Mouse (Mus musculus) embryonic facial prominence, embryonic 14.5 days (tissue): ENCODE data around the gene R3hdm2. TPM values are rescaled to one million over a fixed set of nuclear protein-coding genes. Genes with fewer than 3 reads are reported as not detected.
A peak's percentile ranks its signal among the peaks of the same experiment; 100 is the strongest.

Experiments
- ATAC-seq: fragments of 200-750 bp; cut with Nextera tagmentation; 2 replicates; pipeline ENCODE4 v1.8.0; 2017; ENCODE audit warnings: low read depth, moderate number of reproducible peaks, moderate TSS enrichment
- DNase-seq: peaks from one replicate; pipeline ENCODE4 v3.0.0-alpha.2; 2015; ENCODE audit warnings: low spot score
- H3K27ac ChIP-seq: fragments of 300-500 bp; sonication (generic); replicated peaks from 2 replicates; pipeline ENCODE4 v1.5.1; 2014; ENCODE audit warnings: low read depth, mild to moderate bottlenecking, low read length, moderate library complexity
- H3K27me3 ChIP-seq: fragments of 300-500 bp; sonication (generic); replicated peaks from 2 replicates; pipeline ENCODE4 v1.6.1; 2014; ENCODE audit warnings: low read length; ENCODE audit not compliant: control insufficient read depth, insufficient read depth
- H3K36me3 ChIP-seq: fragments of 300-500 bp; sonication (generic); 2 replicates; pipeline ENCODE4 v1.6.1; 2014; ENCODE audit warnings: low read length, mixed read lengths; ENCODE audit not compliant: control insufficient read depth, insufficient read depth
- H3K4me1 ChIP-seq: fragments of 300-500 bp; sonication (generic); 2 replicates; pipeline ENCODE4 v1.6.1; 2014; ENCODE audit warnings: antibody characterized with exemption, low read length; ENCODE audit not compliant: control insufficient read depth, insufficient read depth
- H3K4me2 ChIP-seq: fragments of 300-500 bp; sonication (generic); 2 replicates; pipeline ENCODE4 v1.6.1; 2014; ENCODE audit warnings: low read depth, mild to moderate bottlenecking, low read length, moderate library complexity, mixed read lengths
- H3K4me3 ChIP-seq: fragments of 300-500 bp; sonication (generic); 2 replicates; pipeline ENCODE4 v1.5.1; 2014; ENCODE audit warnings: low read depth, mild to moderate bottlenecking, low read length
- H3K9ac ChIP-seq: fragments of 300-500 bp; sonication (generic); 2 replicates; pipeline ENCODE4 v1.6.1; 2014; ENCODE audit warnings: low read depth, mild to moderate bottlenecking, low read length, moderate library complexity, mixed read lengths
- H3K9me3 ChIP-seq: fragments of 300-500 bp; sonication (generic); 2 replicates; pipeline ENCODE4 v1.6.1; 2016; ENCODE audit warnings: low read length; ENCODE audit not compliant: control insufficient read depth
- WGBS: fragments of 180-500 bp; shearing (Covaris S2); extraction: QIAGEN DNeasy Blood & Tissue Kit; methylation state at CpG from one replicate; pipeline ENCODE4 v1.1.7; 2014; 5-methylcytosine and 5-hydroxymethylcytosine counted together
- polyA plus RNA-seq: library from polyadenylated mRNA; unstranded; fragments of >200 nt; fragmentation: Nextera tagmentation; extraction: Ambion mirVana; gene quantifications from 2 replicates; pipeline ENCODE4 v1.2.1, GENCODE M21; 2014

Gene R3hdm2
- polyA plus RNA-seq, 1 experiment from 2014 or later, result 29.8 TPM

DNA sequence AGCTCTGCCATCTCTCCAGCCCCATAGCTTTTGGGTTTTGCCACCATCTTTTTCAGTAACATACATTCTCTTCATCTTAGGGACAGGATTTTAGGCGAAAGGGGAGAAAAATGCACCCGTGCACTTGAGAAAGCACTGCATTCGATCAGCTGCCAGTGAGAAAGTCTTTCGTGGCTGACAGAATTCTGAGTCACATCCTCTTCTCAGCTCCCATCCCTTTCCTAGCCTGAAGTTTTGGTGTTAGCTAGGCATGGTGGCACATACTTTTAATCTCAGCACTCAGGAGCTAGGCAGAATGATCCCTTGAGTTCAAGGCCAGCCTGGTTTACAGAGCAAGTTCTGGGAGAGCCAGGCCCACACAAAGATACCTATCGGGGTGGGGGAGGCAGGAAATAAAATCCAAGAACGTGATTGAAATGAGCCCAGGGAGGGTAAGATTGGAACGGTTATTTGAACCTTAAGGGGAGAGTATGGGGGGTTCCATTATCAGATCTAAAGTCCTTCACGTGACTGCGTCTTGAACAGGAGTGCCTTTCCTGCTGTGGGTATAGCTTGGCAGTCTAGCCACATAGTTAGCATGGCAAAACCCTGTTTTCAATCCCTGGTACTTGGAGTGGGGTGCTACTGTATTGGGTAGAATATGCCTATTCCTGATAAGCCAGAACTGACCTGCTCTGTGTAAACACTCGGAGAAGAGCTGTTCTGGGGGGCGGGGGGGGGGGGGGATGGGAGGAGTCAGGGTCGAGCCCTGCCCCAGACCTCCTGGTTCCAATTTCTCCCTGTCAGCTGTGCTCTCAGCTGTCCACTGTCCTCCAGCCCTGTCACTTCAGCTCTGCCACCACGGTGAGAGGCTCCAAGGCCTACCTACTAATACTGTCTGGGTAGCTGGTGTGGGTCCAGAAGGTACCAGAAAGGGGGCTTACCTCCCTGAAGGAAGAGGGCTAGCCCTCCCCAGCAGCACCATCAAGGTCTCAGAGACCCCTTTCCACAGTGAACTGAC, 121.1 kb downstream of the R3hdm2 start, which contains the start of gene Stac3:
Stac3 (plus strand) TSS at position 793 of the 1,000 bp plus-strand sequence.
- H3K9me3 ChIP-seq, result no peaks in the 10 kb centered on the region
- ATAC-seq (peak; percentile 54; the same call in 1 of the 2 replicates), DNase-seq (peak; percentile 37)
- H3K36me3 ChIP-seq, result peaks cover 52% of the 10 kb centered on the region
- no peak within 1 kb of the TSS for H3K4me2 ChIP-seq
- H3K4me1 ChIP-seq, result no peaks in the 10 kb centered on the region
- WGBS, result 61% methylated on average over 13 of the region's 13 CpGs
- no peak within 1 kb of the TSS for H3K27ac ChIP-seq
- H3K9ac ChIP-seq, result no peak within 1 kb of the TSS
- no peak within 1 kb of the TSS for H3K4me3 ChIP-seq
- no peaks in the 10 kb centered on the region for H3K27me3 ChIP-seq

- Histone ChIP-seq H3K27me3 (peaks cover 58% of the 10 kb centered on the region), H3K4me3 (peak overlapping the region; percentile 37; the same call in 1 of the 2 replicates)
- ATAC-seq, result 0 out of 2 replicates have a peak, but pooled peaks have one; percentile 0
Measured at GRCm38 (mm10) chr10:127508239-127508638, 128.1 kb downstream of the R3hdm2 start.

DNA sequence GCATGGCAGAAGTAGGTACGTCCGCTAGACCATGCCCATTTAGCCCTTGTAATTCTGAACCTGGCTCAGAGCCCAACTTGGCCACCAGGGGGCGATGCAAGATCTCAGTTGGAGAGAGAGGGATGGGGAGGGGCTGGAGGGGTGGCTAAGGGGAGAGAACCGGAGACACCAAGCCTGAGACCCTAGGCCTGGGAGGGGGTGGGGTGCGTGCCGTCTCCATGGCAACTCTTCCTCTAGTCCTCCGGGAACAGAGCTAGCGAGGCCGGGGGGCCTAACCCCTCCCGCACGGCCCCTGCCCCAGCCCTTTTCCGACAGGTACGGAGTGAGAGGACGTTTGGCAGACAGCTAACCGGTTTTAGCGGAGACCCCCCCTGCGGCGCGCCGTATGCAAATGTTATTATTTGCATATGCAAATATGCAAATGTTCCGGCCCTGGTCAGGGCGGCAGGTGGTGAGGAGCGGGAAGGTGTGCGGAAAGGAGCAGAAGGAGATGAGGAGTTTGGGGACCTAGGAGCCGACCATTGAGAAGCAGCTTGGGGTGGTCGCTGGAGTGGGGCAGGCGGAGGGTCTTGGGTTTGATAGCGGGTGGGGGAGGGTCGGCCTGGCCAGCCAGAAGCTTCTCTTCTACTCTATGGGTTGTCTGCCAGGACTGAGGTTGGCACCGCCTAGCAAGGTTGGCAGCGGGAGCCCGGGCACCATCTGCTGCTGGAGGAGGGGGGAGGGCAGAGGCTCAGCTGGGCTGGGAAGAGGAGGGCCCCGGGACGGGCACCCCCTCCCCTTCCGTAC, 129.1 kb downstream of the R3hdm2 start:
- ATAC-seq (peak; percentile 41), DNase-seq (peak; percentile 91)
- H3K4me3 ChIP-seq, result peak overlapping the region; percentile 37
- peaks cover 41% of the 10 kb centered on the region for H3K4me1 ChIP-seq
- H3K4me2 ChIP-seq, result peak overlapping the region; percentile 62
- WGBS, result 0% methylated on average over 32 of the region's 35 CpGs
- H3K27ac ChIP-seq, result no peak overlapping the region
- H3K9ac ChIP-seq, result peak overlapping the region; percentile 11; the same call in 1 of the 2 replicates
- peaks cover 5% of the 10 kb centered on the region for H3K36me3 ChIP-seq
- peaks cover 68% of the 10 kb centered on the region for H3K27me3 ChIP-seq
- H3K9me3 ChIP-seq, result no peaks in the 10 kb centered on the region

More at GRCm38 (mm10) chr10:127508239-127508638, 128.1 kb downstream of the R3hdm2 start:
- Histone ChIP-seq H3K36me3 (peaks cover 13% of the 10 kb centered on the region), H3K4me2 (peak overlapping the region; percentile 62), H3K9ac (no peak overlapping the region), H3K4me1 (peaks cover 31% of the 10 kb centered on the region), H3K27ac (no peak overlapping the region), H3K9me3 (no peaks in the 10 kb centered on the region)
- 4% methylated on average over 15 of the region's 15 CpGs for WGBS
- DNase-seq, result peak; percentile 72

DNA sequence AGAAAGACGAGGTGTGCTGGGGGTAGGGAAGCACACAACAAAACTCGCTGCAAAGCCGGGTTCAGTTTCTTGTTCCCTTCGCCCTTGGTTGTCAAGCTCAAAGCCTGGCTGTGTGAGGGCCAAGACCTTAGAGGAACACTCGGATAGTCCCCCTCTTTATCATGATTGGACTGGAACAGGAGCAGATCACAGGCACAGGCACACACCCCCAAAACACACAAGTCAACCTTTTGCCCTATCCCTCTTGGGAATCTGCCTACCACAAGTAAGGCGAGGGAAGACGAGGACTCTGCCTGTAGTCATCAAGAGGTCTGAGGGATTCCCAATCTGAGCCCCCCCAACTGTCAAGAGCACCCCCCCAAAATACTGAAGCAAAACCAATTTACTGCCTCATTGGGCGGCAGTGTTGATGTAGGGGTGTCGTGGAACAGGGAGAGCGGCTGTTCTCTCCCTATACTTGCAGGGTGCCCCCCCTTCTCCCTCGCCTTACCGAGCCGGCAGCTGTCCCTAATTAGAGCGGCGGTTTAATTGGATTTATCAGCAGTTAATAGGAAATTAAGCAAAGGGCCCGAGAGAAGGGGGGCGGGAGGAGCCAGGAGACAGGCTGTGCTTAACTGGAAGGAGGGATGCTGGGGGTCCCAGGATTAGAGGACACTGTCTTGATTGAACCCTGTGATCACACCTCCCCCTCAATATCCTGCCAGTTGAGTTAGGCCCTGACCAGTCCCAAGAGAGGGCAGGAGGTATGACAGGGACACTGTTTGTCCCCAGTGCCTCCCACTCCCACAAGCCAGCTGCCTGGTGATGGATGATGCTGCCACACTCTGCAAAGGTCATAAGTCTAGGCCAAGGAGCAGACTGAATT, 129.9 kb downstream of the R3hdm2 start:
- no peak for ATAC-seq
- peak overlapping the region; percentile 62 for H3K4me2 ChIP-seq
- DNase-seq, result peak; percentile 42
- H3K4me1 ChIP-seq, result peaks cover 43% of the 10 kb centered on the region
- no peak overlapping the region for H3K27ac ChIP-seq
- 15% methylated on average over 17 of the region's 17 CpGs for WGBS
- H3K27me3 ChIP-seq, result peaks cover 77% of the 10 kb centered on the region
- H3K4me3 ChIP-seq, result peak overlapping the region; percentile 37
- no peak overlapping the region for H3K9ac ChIP-seq
- no peaks in the 10 kb centered on the region for H3K36me3 ChIP-seq
- H3K9me3 ChIP-seq, result no peaks in the 10 kb centered on the region

- DNase-seq (peak; percentile 35), ATAC-seq (no peak)
- Histone ChIP-seq H3K4me1 (peaks cover 46% of the 10 kb centered on the region), H3K9ac (no peak overlapping the region; the same call in 1 of the 2 replicates), H3K27ac (no peak overlapping the region), H3K4me2 (peak overlapping the region; percentile 95), H3K9me3 (no peaks in the 10 kb centered on the region), H3K36me3 (no peaks in the 10 kb centered on the region), H3K27me3 (peaks cover 86% of the 10 kb centered on the region), H3K4me3 (peak overlapping the region; percentile 49)
- WGBS, result 13% methylated on average over 10 of the region's 11 CpGs
Measured at GRCm38 (mm10) chr10:127510895-127511617, 130.9 kb downstream of the R3hdm2 start.

- H3K36me3 ChIP-seq, result no peaks in the 10 kb centered on the region
- DNase-seq (peak; percentile 71), ATAC-seq (0 out of 2 replicates have a peak, but pooled peaks have one; percentile 4)
- peaks cover 89% of the 10 kb centered on the region for H3K27me3 ChIP-seq
- peak overlapping the region; percentile 57 for H3K9ac ChIP-seq
- peaks cover 52% of the 10 kb centered on the region for H3K4me1 ChIP-seq
- 1% methylated on average over 40 of the region's 46 CpGs for WGBS
- H3K4me2 ChIP-seq, result peak overlapping the region; percentile 95
- peak overlapping the region; percentile 49 for H3K4me3 ChIP-seq
- no peaks in the 10 kb centered on the region for H3K9me3 ChIP-seq
- no peak overlapping the region; the same call in 1 of the 2 replicates for H3K27ac ChIP-seq
Measured at GRCm38 (mm10) chr10:127511634-127512306, 131.6 kb downstream of the R3hdm2 start.

- 1% methylated on average over 7 of the region's 7 CpGs for WGBS
- Histone ChIP-seq H3K9ac (peak overlapping the region; percentile 57), H3K4me3 (peak overlapping the region; percentile 49)
Measured at GRCm38 (mm10) chr10:127512307-127512666, 132.2 kb downstream of the R3hdm2 start.

More at GRCm38 (mm10) chr10:127512307-127512666, 132.2 kb downstream of the R3hdm2 start:
- 0 out of 2 replicates have a peak, but pooled peaks cover 3% of the 10 kb centered on the region for H3K36me3 ChIP-seq
- H3K27ac ChIP-seq, result no peak overlapping the region
- ATAC-seq (no peak; the same call in 1 of the 2 replicates), DNase-seq (no peak)
- peak overlapping the region; percentile 95 for H3K4me2 ChIP-seq
- peaks cover 84% of the 10 kb centered on the region for H3K27me3 ChIP-seq
- peaks cover 56% of the 10 kb centered on the region for H3K4me1 ChIP-seq
- no peaks in the 10 kb centered on the region for H3K9me3 ChIP-seq
